Mouse (Mus musculus): ENCODE data around the gene Skap1.

GRCm38 (mm10) chr11:96619576-96619975 lies 155.2 kb downstream of the Skap1 start:
- TF ChIP-seq CTCF (IDR thresholded peaks at IDR 0.05; ENCODE audit: borderline replicate concordance, insufficient read depth, low read length): no peak
- TF ChIP-seq POLR2A (IDR thresholded peaks at IDR 0.05; ENCODE audit: low read depth, low read length): no peak
